Mouse (Mus musculus) olfactory bulb, adult 2 months (tissue): ENCODE measurements around the gene Axin1. TPM values are rescaled to one million over a fixed set of nuclear protein-coding genes. Genes with fewer than 3 reads are reported as not detected.

Source experiments
- H3K27ac ChIP-seq: fragments of 200-500 bp; 2 replicates; pipeline ENCODE4 v1.5.1; 2012; ENCODE audit warnings: low read depth, low read length; ENCODE audit not compliant: insufficient read depth
- H3K4me1 ChIP-seq: fragments of 200-500 bp; 2 replicates; pipeline ENCODE4 v1.6.1; 2012; ENCODE audit warnings: low read length; ENCODE audit not compliant: control insufficient read depth, insufficient read depth
- H3K4me3 ChIP-seq: fragments of 200-500 bp; 2 replicates; pipeline ENCODE4 v1.5.1; 2012; ENCODE audit warnings: mild to moderate bottlenecking, low read depth, low read length, moderate library complexity; ENCODE audit not compliant: insufficient read depth
- CTCF ChIP-seq: fragments of 200-500 bp; IDR thresholded peaks from 2 replicates; pipeline ENCODE4 v1.5.1; 2012; ENCODE audit warnings: low read depth, mild to moderate bottlenecking, low read length, moderate library complexity; ENCODE audit not compliant: insufficient read depth
- POLR2A ChIP-seq: fragments of 200-500 bp; IDR thresholded peaks from 2 replicates; pipeline ENCODE4 v1.6.1; 2012; ENCODE audit warnings: mild to moderate bottlenecking, low read depth, low read length, moderate library complexity; ENCODE audit not compliant: insufficient read depth
- WGBS: fragments of 180-500 bp; shearing (Covaris S2); methylation state at CpG from one replicate; pipeline ENCODE4 v1.1.7; 2018; 5-methylcytosine and 5-hydroxymethylcytosine counted together
- polyA plus RNA-seq: library from polyadenylated mRNA; stranded (reverse); fragments of >200 nt; gene quantifications from 2 replicates; pipeline ENCODE4 v1.2.4, GENCODE M21; 2012; ENCODE audit warnings: low replicate concordance; ENCODE audit not compliant: missing spikeins, insufficient read depth, insufficient read length

Axin1 gene
- polyA plus RNA-seq, 1 experiment, result not detected

DNA sequence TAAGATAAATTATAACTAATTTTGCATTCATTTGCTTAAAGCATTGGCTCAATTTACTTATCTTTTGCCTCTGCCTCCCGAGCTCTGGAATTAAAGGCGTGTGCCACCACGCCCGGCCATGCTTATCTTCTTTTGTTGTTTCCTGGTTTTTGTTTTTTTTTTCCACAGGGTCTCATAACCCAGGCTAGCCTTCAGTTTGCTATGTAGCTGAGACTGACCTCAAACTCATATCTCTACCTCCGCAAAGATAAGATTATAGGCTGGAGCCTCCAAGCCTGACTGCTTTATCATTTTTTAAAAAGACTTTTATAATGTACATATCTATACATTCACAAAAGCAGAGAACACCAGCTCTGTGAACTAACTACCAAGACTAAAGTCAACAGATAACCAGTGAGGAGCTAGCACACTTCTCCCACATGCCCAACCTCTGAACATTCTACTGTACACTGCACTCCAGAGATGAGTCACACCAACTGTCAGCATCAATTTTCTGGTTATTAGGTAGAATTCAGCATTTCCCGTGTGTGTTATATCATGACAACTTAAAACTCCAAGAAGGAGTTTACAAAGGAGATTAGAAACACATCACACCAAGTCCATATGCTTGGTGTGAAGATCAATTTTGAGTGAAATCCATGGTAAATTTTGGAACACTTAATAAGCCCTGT lies 101.8 kb downstream of the Axin1 start:
- 80% methylated on average over 6 of the region's 6 CpGs for WGBS
- peaks cover 11% of the 10 kb centered on the region for H3K4me1 ChIP-seq
- no peak overlapping the region for H3K27ac ChIP-seq
- no peak overlapping the region for H3K4me3 ChIP-seq
- TF ChIP-seq POLR2A (no peak), CTCF (no peak)

DNA sequence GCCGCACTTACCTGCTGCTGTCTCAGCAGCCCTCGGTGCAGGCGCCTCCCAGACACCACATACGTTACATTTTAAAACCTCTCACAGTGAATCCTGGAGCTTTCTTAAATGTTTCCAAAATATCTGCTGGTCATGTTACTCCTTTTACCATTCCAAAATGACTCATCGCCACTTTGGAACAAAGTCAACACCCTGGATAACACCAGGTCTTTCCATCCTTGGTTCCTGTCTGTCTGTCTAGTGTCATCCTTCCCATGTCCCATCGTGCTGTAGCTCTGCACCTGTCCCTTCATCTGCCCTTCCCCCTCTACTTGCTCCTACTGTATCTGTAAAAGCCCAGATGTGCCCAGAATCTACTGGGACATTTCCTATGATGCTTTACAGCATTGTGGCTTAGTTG lies 102.5 kb downstream of the Axin1 start:
- H3K4me3 ChIP-seq, result no peak overlapping the region
- H3K4me1 ChIP-seq, result peaks cover 9% of the 10 kb centered on the region
- TF ChIP-seq CTCF (no peak), POLR2A (no peak)
- 56% methylated on average over 6 of the region's 6 CpGs for WGBS
- no peak overlapping the region for H3K27ac ChIP-seq

DNA sequence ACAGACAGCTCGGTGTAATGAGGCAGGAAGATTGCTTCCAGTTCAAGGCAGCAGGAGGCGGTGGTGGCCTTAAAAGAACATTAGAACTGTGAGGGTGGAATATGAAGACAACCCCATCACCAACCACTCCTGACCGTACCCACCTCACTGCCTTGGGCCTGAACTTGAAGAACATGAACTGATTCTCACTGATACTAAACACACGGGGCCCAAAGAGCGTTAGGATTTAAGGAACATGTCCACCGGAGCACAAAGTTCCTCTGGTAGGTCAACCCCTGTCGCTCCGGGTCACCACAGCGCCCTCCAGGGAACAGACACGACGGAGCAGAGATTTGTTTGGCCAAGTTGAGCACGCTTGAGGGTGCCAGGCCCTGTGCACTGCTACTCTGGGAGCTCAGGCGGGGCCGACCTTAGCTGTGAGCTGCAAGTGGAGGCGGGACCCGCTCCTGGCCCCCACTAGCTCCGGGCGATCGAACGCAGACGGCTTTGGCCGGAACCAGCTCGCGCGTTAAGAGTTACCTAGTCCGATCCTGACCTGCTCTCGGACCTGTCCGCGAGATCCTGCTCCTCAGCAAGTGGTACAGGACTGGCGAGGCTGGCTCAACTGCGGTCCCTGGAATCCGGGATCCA lies 105.1 kb downstream of the Axin1 start:
- TF ChIP-seq POLR2A (no peak), CTCF (no peak)
- peaks cover 6% of the 10 kb centered on the region for H3K4me1 ChIP-seq
- H3K27ac ChIP-seq, result peak overlapping the region; percentile 59
- peak overlapping the region; percentile 86 for H3K4me3 ChIP-seq
- under 1% methylated on average over 32 of the region's 32 CpGs for WGBS

DNA sequence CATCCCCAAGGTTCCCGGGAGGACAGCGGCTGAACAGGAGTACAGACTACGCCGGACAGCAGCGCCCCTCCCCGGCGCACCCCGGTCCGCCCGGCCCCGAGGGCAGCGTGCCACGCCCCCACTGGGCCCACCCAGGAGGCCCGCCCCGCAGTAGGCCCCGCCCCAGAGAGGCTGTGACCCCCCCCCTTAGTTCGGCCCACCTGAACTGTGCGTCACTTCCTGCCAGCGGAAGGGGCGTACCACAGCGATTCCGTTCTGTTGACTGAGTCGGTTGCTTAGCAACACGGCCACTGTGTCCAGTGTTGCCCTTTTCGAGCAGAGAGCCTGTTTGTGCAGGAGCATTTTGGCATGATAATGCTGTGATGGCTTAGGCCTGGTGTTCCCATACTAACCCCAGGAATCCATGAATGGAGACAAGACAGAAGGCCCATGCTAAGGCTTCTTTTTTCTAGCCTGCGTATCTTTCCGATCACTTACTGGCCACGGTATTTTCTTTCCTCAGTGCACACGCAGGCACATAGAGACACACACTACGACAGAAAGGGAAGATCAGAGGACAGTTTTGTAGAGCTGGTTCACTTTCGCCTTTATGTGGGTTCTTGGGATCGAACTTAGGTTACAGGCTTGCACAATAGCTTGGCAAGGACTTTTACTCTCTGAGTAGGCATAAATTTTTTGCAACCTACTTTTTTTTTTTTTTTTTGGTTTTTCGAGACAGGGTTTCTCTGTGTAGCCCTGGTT lies 105.8 kb downstream of the Axin1 start, which contains the start of gene Fam234a:
Fam234a (minus strand) TSS at position 142 of the 741 bp plus-strand sequence.
- TF ChIP-seq POLR2A, result peak; percentile 44; the same call in 1 of the 2 replicates
- no peak for TF ChIP-seq CTCF
- peaks cover 6% of the 10 kb centered on the region for H3K4me1 ChIP-seq
- H3K4me3 ChIP-seq, result peak within 1 kb of the TSS; percentile 86
- H3K27ac ChIP-seq, result peak within 1 kb of the TSS; percentile 85
- 4% methylated on average over 33 of the region's 33 CpGs for WGBS

Other genes starting within 250 kb of the Axin1 start
- not detected in 2 replicates for gene Rab40c, start 219.0 kb upstream of the Axin1 start, polyA plus RNA-seq
- gene Pigq, start 193.8 kb upstream of the Axin1 start, polyA plus RNA-seq, result not detected in 2 replicates
- gene Nhlrc4, start 193.7 kb upstream of the Axin1 start, polyA plus RNA-seq, result not detected in 2 replicates
- not detected in 2 replicates for gene A930017K11Rik, start 186.1 kb upstream of the Axin1 start, polyA plus RNA-seq
- not detected in 2 replicates for gene Capn15, start 152.9 kb upstream of the Axin1 start, polyA plus RNA-seq
- gene Rab11fip3, start 69.1 kb upstream of the Axin1 start, polyA plus RNA-seq, result not detected in 2 replicates
- gene Decr2, start 48.4 kb upstream of the Axin1 start, polyA plus RNA-seq, result not detected in 2 replicates
- not detected in 2 replicates for gene Nme4, start 43.1 kb upstream of the Axin1 start, polyA plus RNA-seq
- gene Tmem8, start 25.4 kb upstream of the Axin1 start, polyA plus RNA-seq, result not detected in 2 replicates
- gene Mrpl28, start 15.2 kb upstream of the Axin1 start, polyA plus RNA-seq, result not detected in 2 replicates
- gene Pdia2, start 60.4 kb downstream of the Axin1 start, polyA plus RNA-seq, result not detected in 2 replicates
- not detected in 2 replicates for gene Rgs11, start 64.3 kb downstream of the Axin1 start, polyA plus RNA-seq
- not detected in 2 replicates for gene Arhgdig, start 69.1 kb downstream of the Axin1 start, polyA plus RNA-seq
- gene Fam234a, start 105.6 kb downstream of the Axin1 start, polyA plus RNA-seq, result not detected in 2 replicates
- gene Luc7l, start 114.2 kb downstream of the Axin1 start, polyA plus RNA-seq, result not detected in 2 replicates